Mouse (Mus musculus): Measurements from ENCODE around the gene Usp9x. TPM values are rescaled to one million over a fixed set of nuclear protein-coding genes. Genes with fewer than 3 reads are reported as not detected.

The Usp9x gene
- total and polyA plus RNA-seq, 3 experiments, result 56.3 to 64.5 (median 62.8) TPM

GRCm38 (mm10) chrX:13096985-13097384, 25.7 kb downstream of the Usp9x start:
- H3K9me3 ChIP-seq (replicated peaks; ENCODE audit: low read length), result no peaks in the 10 kb centered on the region
- H3K27me3 ChIP-seq (replicated peaks), result no peaks in the 10 kb centered on the region
- no peak overlapping the region for H3K27ac ChIP-seq (ENCODE audit: insufficient read depth, low read depth)
- H3K4me1 ChIP-seq (ENCODE audit: control insufficient read depth in 1 of 2, insufficient read depth in 2 of 2), result no peaks in the 10 kb centered on the region
- H3K4me3 ChIP-seq (replicated peaks in 1 of 3; ENCODE audit: low read depth in 2 of 3, low read length in 2 of 3, poor library complexity in 1 of 3), result no peak overlapping the region
- DNase-seq (ENCODE audit: extremely low read depth), result no peak
- in situ Hi-C loops (cut with MboI; ENCODE audit: low pct_ligation_motif_present, low pct_unique_long_range_greater_than_20kb, low sequenced_read_pairs), result no loop called here
- H3K4me2 ChIP-seq (ENCODE audit: insufficient read depth, low read depth, poor library complexity, severe bottlenecking), result no peak overlapping the region
- H3K36me3 ChIP-seq (replicated peaks in 1 of 2; ENCODE audit: control insufficient read depth in 1 of 2, insufficient read depth in 1 of 2, low read length in 1 of 2), result peaks cover 2 to 12% of the 10 kb centered on the region in 2 experiments
- H3K79me2 ChIP-seq (replicated peaks; ENCODE audit: control insufficient read depth, extremely low read depth, insufficient read depth, poor library complexity, severe bottlenecking), result peaks cover 7% of the 10 kb centered on the region
- TF ChIP-seq EP300 (IDR thresholded peaks at IDR 0.05; ENCODE audit: low read length) (no peak), RCOR1 (conservative IDR thresholded peaks at IDR 0.05; ENCODE audit: low read depth, low read length) (no peak), TCF12 (IDR thresholded peaks at IDR 0.05; ENCODE audit: low read depth, low read length) (no peak), TBP (conservative IDR thresholded peaks at IDR 0.05; ENCODE audit: low read depth, low read length) (no peak), POLR2AphosphoS2 (IDR thresholded peaks at IDR 0.05; ENCODE audit: low read depth, low read length) (no peak), MEF2A (IDR thresholded peaks at IDR 0.05; ENCODE audit: borderline replicate concordance, low read depth, low read length) (no peak)
- dilution Hi-C loops (cut with MboI; ENCODE audit: extremely low pct_ligation_motif_present, extremely low pct_unique_long_range_greater_than_20kb, low sequenced_read_pairs), result no loop called here
- no peak overlapping the region for H3K9ac ChIP-seq (ENCODE audit: insufficient read depth, low read depth)

GRCm38 (mm10) chrX:13206514-13206913, 135.2 kb downstream of the Usp9x start:
- no peaks in the 10 kb centered on the region for H3K27me3 ChIP-seq (replicated peaks)
- H3K27ac ChIP-seq (ENCODE audit: insufficient read depth, low read depth), result no peak overlapping the region
- dilution Hi-C loops (cut with MboI; ENCODE audit: extremely low pct_ligation_motif_present, extremely low pct_unique_long_range_greater_than_20kb, low sequenced_read_pairs) (no loop called here), in situ Hi-C loops (cut with MboI; ENCODE audit: low pct_ligation_motif_present, low pct_unique_long_range_greater_than_20kb, low sequenced_read_pairs) (loop anchor here (25.0 kb wide), 2 partner anchors 519 to 669 kb away; no protein-coding TSS in a partner anchor)
- no peak overlapping the region for H3K4me3 ChIP-seq (replicated peaks in 1 of 3; ENCODE audit: low read depth in 2 of 3, low read length in 2 of 3, poor library complexity in 1 of 3)
- peaks cover 0 to 4% of the 10 kb centered on the region in 2 experiments; a peak in 1 of 4 replicates for H3K4me1 ChIP-seq (ENCODE audit: control insufficient read depth in 1 of 2, insufficient read depth in 2 of 2)
- H3K4me2 ChIP-seq (ENCODE audit: insufficient read depth, low read depth, poor library complexity, severe bottlenecking), result no peak overlapping the region
- H3K9me3 ChIP-seq (replicated peaks; ENCODE audit: low read length), result no peaks in the 10 kb centered on the region
- DNase-seq (ENCODE audit: extremely low read depth), result no peak
- no peaks in the 10 kb centered on the region for H3K79me2 ChIP-seq (replicated peaks; ENCODE audit: control insufficient read depth, extremely low read depth, insufficient read depth, poor library complexity, severe bottlenecking)
- TF ChIP-seq MAX (IDR thresholded peaks at IDR 0.05; ENCODE audit: low read length) (no peak), UBTF (IDR thresholded peaks at IDR 0.05; ENCODE audit: low read depth, low read length) (no peak), TCF12 (IDR thresholded peaks at IDR 0.05; ENCODE audit: low read depth, low read length) (no peak), RAD21 (IDR thresholded peaks at IDR 0.05; ENCODE audit: low read depth, low read length) (no peak), JUND (conservative IDR thresholded peaks at IDR 0.05; ENCODE audit: low read depth, low read length) (no peak), USF2 (conservative IDR thresholded peaks at IDR 0.05; ENCODE audit: low read depth, low read length) (no peak), NELFE (IDR thresholded peaks at IDR 0.05; ENCODE audit: low read depth, low read length) (no peak), MAZ (IDR thresholded peaks at IDR 0.05; ENCODE audit: low read depth, low read length) (no peak), NRF1 (IDR thresholded peaks at IDR 0.05; ENCODE audit: low read depth, low read length) (no peak), ELF1 (IDR thresholded peaks at IDR 0.05; ENCODE audit: low read depth, low read length) (no peak), MEF2A (IDR thresholded peaks at IDR 0.05; ENCODE audit: borderline replicate concordance, low read depth, low read length) (no peak), POLR2A (IDR thresholded peaks at IDR 0.05; ENCODE audit: low read depth, low read length) (no peak), MXI1 (IDR thresholded peaks at IDR 0.05; ENCODE audit: low read depth, low read length) (no peak), GABPA (IDR thresholded peaks at IDR 0.05; ENCODE audit: insufficient replicate concordance, low read depth, low read length) (no peak), SMC3 (IDR thresholded peaks at IDR 0.05; ENCODE audit: low read depth, low read length) (no peak), PAX5 (IDR thresholded peaks at IDR 0.05; ENCODE audit: low read length) (no peak)
- H3K9ac ChIP-seq (ENCODE audit: insufficient read depth, low read depth), result no peak overlapping the region
- H3K36me3 ChIP-seq (replicated peaks in 1 of 2; ENCODE audit: control insufficient read depth in 1 of 2, insufficient read depth in 1 of 2, low read length in 1 of 2), result no peaks in the 10 kb centered on the region

All from CH12.LX (cell line).